Mouse (Mus musculus) heart, adult 2 months (tissue): ENCODE results near the gene Chdh.

Experiments
- CTCF ChIP-seq: fragments of 200-600 bp; IDR thresholded peaks from 2 replicates; pipeline ENCODE4 v1.8.1; 2022; ENCODE audit warnings: antibody characterized with exemption, mild to moderate bottlenecking, moderate library complexity
- EP300 ChIP-seq: fragments of 200-500 bp; IDR thresholded peaks from 2 replicates; pipeline ENCODE4 v1.6.1; 2011; ENCODE audit warnings: low read depth, low read length, control low read depth; ENCODE audit not compliant: insufficient read depth
- POLR2A ChIP-seq: fragments of 200-500 bp; IDR thresholded peaks from 2 replicates; pipeline ENCODE4 v1.6.1; 2011; ENCODE audit warnings: mild to moderate bottlenecking, low read depth, low read length, control low read depth; ENCODE audit not compliant: insufficient read depth

DNA sequence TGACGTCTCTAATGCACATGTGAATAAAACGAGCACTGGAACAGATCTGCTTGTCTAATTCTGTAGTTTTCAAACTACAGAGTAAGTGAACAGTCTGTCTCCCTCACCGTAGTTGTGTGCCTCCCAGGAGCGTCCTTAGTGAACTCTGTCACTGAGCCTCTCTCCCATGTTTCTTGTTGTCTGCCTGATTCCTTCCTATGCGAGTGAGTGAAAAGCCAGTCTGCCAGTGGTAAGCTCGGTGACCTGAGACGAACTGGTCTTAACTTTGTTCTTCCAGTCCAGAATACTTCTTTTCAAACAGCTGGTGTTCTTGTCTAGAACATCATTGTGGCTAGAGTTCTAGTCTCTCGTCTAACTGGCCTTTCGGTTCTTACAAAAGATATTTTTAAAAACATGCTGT is 21.1 kb upstream of the Chdh start:
- TF ChIP-seq CTCF, result no peak
- TF ChIP-seq EP300, result no peak
- TF ChIP-seq POLR2A, result no peak
